Mouse (Mus musculus): ENCODE measurements around the gene Il3ra. TPM values are rescaled to one million over a fixed set of nuclear protein-coding genes. Genes with fewer than 3 reads are reported as not detected.

Il3ra gene
- polyA plus RNA-seq (2016; fragmentation: Nextera tagmentation; extraction: Ambion mirVana), result 2.0 and 2.3 TPM in 2 replicates

DNA sequence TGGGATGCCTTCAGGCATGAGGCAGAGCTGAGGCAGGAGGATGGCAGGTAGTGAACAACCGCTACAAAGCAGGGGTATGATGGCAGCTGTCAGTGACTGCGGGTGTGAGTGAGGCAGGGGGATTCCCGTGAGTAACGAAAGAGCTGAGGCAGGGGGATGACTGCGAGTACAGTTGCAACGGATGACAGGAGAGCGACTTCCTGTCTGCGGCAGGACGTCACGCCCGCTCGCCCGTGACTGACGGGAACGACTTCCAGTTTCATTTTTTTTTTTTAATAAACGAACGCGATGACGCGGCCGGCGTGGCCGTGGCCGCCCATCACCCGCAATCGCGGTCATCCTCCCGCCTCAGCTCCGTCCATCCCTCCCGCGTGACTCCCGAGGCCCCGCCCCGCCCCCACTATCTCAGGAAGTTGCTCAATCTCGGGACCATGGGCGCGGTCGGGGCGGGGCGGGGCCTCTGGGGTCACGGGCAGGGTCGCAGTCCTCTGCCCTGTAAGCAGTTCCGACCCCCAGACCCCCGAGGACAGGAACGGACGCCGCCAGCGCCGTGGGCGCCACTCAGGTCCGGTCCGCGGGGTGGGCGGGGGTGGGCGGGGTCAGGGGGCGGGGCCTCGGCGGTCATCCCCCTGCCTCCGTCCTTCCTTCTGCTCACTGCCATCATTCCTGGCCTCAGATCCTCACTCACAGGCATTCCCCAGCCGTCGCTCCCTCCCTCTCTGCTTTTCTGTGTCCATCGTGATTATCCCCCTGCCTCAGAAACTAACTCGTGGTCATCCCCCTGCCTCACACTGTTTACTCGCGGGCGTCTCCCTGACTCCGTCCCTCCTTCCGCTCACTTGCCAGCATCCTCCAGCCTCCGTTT lies at the start of gene Il3ra:
Gene Il3ra, plus strand, starts transcription at position 328 of the 865 bp plus-strand sequence.
- Histone ChIP-seq H3K27ac (replicated peaks) (peak within 1 kb of the TSS; percentile 89), H3K9me3 (replicated peaks) (peaks cover 59% of the 10 kb centered on the region), H3K4me3 (peak within 1 kb of the TSS; percentile 72), H3K4me1 (peaks cover 13% of the 10 kb centered on the region; the same call in 1 of the 2 replicates), H3K36me3 (peaks cover 39% of the 10 kb centered on the region), H3K27me3 (ENCODE audit: low read depth, poor library complexity, severe bottlenecking) (no peaks in the 10 kb centered on the region)
- 3% methylated on average over 53 of the region's 69 CpGs for WGBS
- DNase-seq (ENCODE audit: low spot score), result peak; percentile 78

GRCm38 (mm10) chr14:14308938-14309337 lies 37.1 kb upstream of the Il3ra start:
- H3K27me3 ChIP-seq (ENCODE audit: low read depth, poor library complexity, severe bottlenecking), result no peaks in the 10 kb centered on the region
- H3K4me3 ChIP-seq, result no peak overlapping the region
- H3K4me1 ChIP-seq, result no peaks in the 10 kb centered on the region
- 63% methylated on average over 16 of the region's 16 CpGs for WGBS
- no peak overlapping the region for H3K27ac ChIP-seq (replicated peaks)
- H3K9me3 ChIP-seq (replicated peaks), result peaks cover 9% of the 10 kb centered on the region
- H3K36me3 ChIP-seq, result no peaks in the 10 kb centered on the region
- DNase-seq (ENCODE audit: low spot score), result no peak

GRCm38 (mm10) chr14:14309416-14309815 lies 36.7 kb upstream of the Il3ra start:
- Histone ChIP-seq H3K4me3 (no peak overlapping the region), H3K27ac (replicated peaks) (no peak overlapping the region), H3K36me3 (no peaks in the 10 kb centered on the region), H3K27me3 (ENCODE audit: low read depth, poor library complexity, severe bottlenecking) (no peaks in the 10 kb centered on the region), H3K9me3 (replicated peaks) (peaks cover 9% of the 10 kb centered on the region), H3K4me1 (no peaks in the 10 kb centered on the region)
- 66% methylated on average over 14 of the region's 14 CpGs for WGBS
- DNase-seq (ENCODE audit: low spot score), result no peak

- Histone ChIP-seq H3K27me3 (ENCODE audit: low read depth, poor library complexity, severe bottlenecking) (no peaks in the 10 kb centered on the region), H3K36me3 (no peaks in the 10 kb centered on the region), H3K9me3 (replicated peaks) (0 out of 2 replicates have a peak, but pooled peaks cover 5% of the 10 kb centered on the region), H3K4me3 (no peak within 1 kb of the TSS), H3K4me1 (no peaks in the 10 kb centered on the region), H3K27ac (replicated peaks) (no peak within 1 kb of the TSS)
- no peak for DNase-seq (ENCODE audit: low spot score)
Observed at GRCm38 (mm10) chr14:14322528-14322927, 23.5 kb upstream of the Il3ra start, which contains the start of gene Olfr31. Gene Olfr31, plus strand, starts transcription at chr14:14322828.

DNA sequence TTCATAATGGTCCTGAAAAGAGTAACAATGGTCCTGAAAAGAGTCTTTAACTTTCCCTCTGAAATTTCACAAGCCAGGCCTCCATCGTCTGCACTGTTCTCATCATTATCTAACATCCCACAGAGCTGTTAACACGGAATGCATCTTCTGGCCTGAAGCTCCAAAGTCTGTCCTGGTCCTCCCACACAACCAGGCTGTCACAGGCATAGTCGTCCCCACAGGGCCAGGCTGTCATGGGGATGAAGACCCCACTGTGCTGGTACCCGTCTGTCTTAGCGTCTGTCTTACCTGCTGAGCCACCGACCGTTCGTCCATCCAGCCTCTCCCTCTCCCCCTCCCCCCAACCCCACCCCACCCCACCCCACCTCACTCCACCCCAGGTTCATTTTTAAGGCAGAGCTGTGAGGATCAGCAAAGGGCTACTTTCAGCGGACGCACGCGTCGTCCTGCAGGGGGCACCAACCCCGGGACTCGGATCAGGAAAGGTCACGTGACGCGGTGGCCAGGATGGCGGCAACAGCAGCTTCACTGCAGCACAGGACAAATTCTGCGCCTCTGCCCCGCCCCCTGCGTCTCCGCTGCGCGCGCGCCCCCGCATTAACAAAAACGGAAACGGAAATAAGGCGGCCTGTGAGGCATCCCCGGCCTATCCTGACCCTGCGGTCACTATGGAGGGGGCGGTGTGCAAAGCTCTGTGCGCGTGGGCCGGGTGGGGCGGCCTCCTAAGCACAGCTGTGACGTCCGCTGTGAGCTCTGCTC lies 783 bp upstream of the Il3ra start:
- peak; percentile 92 for DNase-seq (ENCODE audit: low spot score)
- Histone ChIP-seq H3K9me3 (replicated peaks) (peaks cover 50% of the 10 kb centered on the region), H3K4me3 (peak overlapping the region; percentile 72), H3K27me3 (ENCODE audit: low read depth, poor library complexity, severe bottlenecking) (no peaks in the 10 kb centered on the region), H3K27ac (replicated peaks) (peak overlapping the region; percentile 89), H3K36me3 (peaks cover 30% of the 10 kb centered on the region), H3K4me1 (peaks cover 13% of the 10 kb centered on the region; the same call in 1 of the 2 replicates)
- 4% methylated on average over 40 of the region's 40 CpGs for whole genome bisulfite sequencing

DNA sequence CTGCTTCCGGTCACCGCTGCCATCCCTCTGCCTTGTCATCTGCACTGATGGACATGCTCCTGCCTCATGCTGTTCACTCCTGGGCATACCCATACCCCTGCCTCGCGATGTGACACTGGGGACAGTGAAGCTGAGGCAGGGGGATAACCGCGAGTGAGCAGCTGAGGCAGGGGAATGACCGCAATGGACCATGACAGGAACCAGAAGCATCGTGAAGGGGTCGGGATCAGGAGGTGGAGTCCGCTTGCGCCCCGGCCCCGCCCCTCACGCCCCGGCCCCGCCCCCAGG lies 682 bp downstream of the Il3ra start:
- Histone ChIP-seq H3K27me3 (ENCODE audit: low read depth, poor library complexity, severe bottlenecking) (no peaks in the 10 kb centered on the region), H3K4me3 (peak overlapping the region; percentile 72), H3K4me1 (peaks cover 13% of the 10 kb centered on the region; the same call in 1 of the 2 replicates), H3K9me3 (replicated peaks) (peaks cover 65% of the 10 kb centered on the region), H3K27ac (replicated peaks) (peak overlapping the region; percentile 89), H3K36me3 (peaks cover 40% of the 10 kb centered on the region)
- DNase-seq (ENCODE audit: low spot score), result no peak
- 22% methylated on average over 16 of the region's 16 CpGs for WGBS

- peaks cover 70% of the 10 kb centered on the region for H3K9me3 ChIP-seq (replicated peaks)
- no peaks in the 10 kb centered on the region for H3K27me3 ChIP-seq (ENCODE audit: low read depth, poor library complexity, severe bottlenecking)
- peaks cover 13% of the 10 kb centered on the region; the same call in 1 of the 2 replicates for H3K4me1 ChIP-seq
- peak overlapping the region; percentile 72 for H3K4me3 ChIP-seq
- peak; percentile 17 for DNase-seq (ENCODE audit: low spot score)
- 86% methylated on average over 15 of the region's 17 CpGs for WGBS
- no peak overlapping the region; the same call in 1 of the 2 replicates for H3K27ac ChIP-seq (replicated peaks)
- peaks cover 40% of the 10 kb centered on the region for H3K36me3 ChIP-seq
Observed at GRCm38 (mm10) chr14:14347151-14347835, 1.2 kb downstream of the Il3ra start.

GRCm38 (mm10) chr14:14347836-14348621 lies 2.0 kb downstream of the Il3ra start:
- H3K27ac ChIP-seq (replicated peaks), result no peak overlapping the region
- H3K27me3 ChIP-seq (ENCODE audit: low read depth, poor library complexity, severe bottlenecking), result no peaks in the 10 kb centered on the region
- no peak overlapping the region for H3K4me3 ChIP-seq
- 94% methylated on average over 14 of the region's 14 CpGs for WGBS
- H3K36me3 ChIP-seq, result peaks cover 40% of the 10 kb centered on the region
- H3K4me1 ChIP-seq, result peaks cover 13% of the 10 kb centered on the region; the same call in 1 of the 2 replicates
- DNase-seq (ENCODE audit: low spot score), result peak; percentile 18
- H3K9me3 ChIP-seq (replicated peaks), result peaks cover 77% of the 10 kb centered on the region

DNA sequence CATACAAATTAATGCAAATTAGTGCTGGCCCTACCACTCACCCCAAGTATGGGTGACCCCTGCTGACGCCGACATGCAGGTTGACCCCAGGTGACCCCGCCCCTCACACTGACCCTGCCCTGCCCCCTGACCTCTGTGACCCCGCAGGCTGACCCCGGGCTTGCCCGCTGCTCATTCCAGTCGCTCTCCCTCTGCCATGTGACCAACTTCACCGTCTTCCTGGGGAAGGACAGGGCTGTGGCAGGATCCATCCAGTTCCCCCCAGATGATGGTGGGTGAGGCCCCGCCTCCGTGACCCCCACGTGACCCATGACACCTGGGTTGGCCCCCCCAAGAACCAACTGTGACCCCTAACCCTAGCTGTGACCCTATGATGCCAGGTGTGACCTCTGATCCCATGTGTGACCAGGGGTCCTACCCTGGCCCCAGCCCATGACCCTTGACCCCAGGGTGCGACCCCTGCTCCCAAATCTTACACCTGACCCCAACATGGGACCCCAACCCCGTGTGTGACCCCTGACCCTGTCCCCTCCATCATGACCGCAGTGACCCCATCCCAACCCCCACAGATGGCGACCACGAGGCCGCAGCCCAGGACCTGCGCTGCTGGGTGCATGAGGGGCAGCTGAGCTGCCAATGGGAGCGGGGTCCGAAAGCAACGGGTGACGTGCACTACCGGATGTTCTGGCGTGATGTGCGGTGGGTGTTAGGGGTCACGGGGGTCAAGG lies 2.8 kb downstream of the Il3ra start:
- Histone ChIP-seq H3K27ac (replicated peaks) (no peak overlapping the region), H3K27me3 (ENCODE audit: low read depth, poor library complexity, severe bottlenecking) (no peaks in the 10 kb centered on the region), H3K36me3 (peaks cover 40% of the 10 kb centered on the region), H3K4me1 (peaks cover 13% of the 10 kb centered on the region; the same call in 1 of the 2 replicates), H3K9me3 (replicated peaks) (peaks cover 80% of the 10 kb centered on the region), H3K4me3 (no peak overlapping the region)
- WGBS, result 95% methylated on average over 26 of the region's 26 CpGs
- no peak for DNase-seq (ENCODE audit: low spot score)

- H3K4me3 ChIP-seq, result no peak overlapping the region
- H3K27me3 ChIP-seq (ENCODE audit: low read depth, poor library complexity, severe bottlenecking), result no peaks in the 10 kb centered on the region
- no peak overlapping the region for H3K27ac ChIP-seq (replicated peaks)
- WGBS, result 91% methylated on average over 20 of the region's 20 CpGs
- peaks cover 40% of the 10 kb centered on the region for H3K36me3 ChIP-seq
- H3K4me1 ChIP-seq, result peaks cover 13% of the 10 kb centered on the region; the same call in 1 of the 2 replicates
- H3K9me3 ChIP-seq (replicated peaks), result peaks cover 85% of the 10 kb centered on the region
- DNase-seq (ENCODE audit: low spot score), result peak; percentile 17
Observed at GRCm38 (mm10) chr14:14349485-14350262, 3.6 kb downstream of the Il3ra start.

Measured in midbrain, embryonic 10.5 days (tissue).